Mouse (Mus musculus): Measurements from ENCODE around the gene Phyhipl.
A peak's percentile ranks its signal among the peaks of the same experiment; 100 is the strongest.

Phyhipl gene

GRCm38 (mm10) chr10:70635261-70635660 lies 20.5 kb downstream of the Phyhipl start:
- no peak for DNase-seq (ENCODE audit: inconsistent ontology term)

GRCm38 (mm10) chr10:70631142-70631541 lies 24.6 kb downstream of the Phyhipl start:
- peak; percentile 72 for DNase-seq (ENCODE audit: inconsistent ontology term)

- DNase-seq (ENCODE audit: inconsistent ontology term): no peak
These were observed 32.3 kb downstream of the Phyhipl start for GRCm38 (mm10) chr10:70623461-70623860.

- no peak for DNase-seq (ENCODE audit: inconsistent ontology term)
These were observed 39.4 kb downstream of the Phyhipl start for GRCm38 (mm10) chr10:70616377-70616776.

- no peak for DNase-seq (ENCODE audit: inconsistent ontology term)
These were observed 44.1 kb downstream of the Phyhipl start for GRCm38 (mm10) chr10:70611633-70612032.

GRCm38 (mm10) chr10:70599925-70600305 lies 55.9 kb downstream of the Phyhipl start:
- no peak for DNase-seq (ENCODE audit: inconsistent ontology term)

- peak; percentile 88 for DNase-seq (ENCODE audit: inconsistent ontology term)
These were observed 56.4 kb downstream of the Phyhipl start for GRCm38 (mm10) chr10:70599126-70599924.

- peak; percentile 78 for DNase-seq (ENCODE audit: inconsistent ontology term)
These were observed 57.1 kb downstream of the Phyhipl start for GRCm38 (mm10) chr10:70598516-70599125.

- DNase-seq (ENCODE audit: inconsistent ontology term): no peak
These were observed 57.7 kb downstream of the Phyhipl start for GRCm38 (mm10) chr10:70598081-70598515.

GRCm38 (mm10) chr10:70594007-70594406 lies 61.8 kb downstream of the Phyhipl start:
- DNase-seq (ENCODE audit: inconsistent ontology term): no peak

GRCm38 (mm10) chr10:70586876-70587405 lies 68.8 kb downstream of the Phyhipl start:
- no peak for DNase-seq (ENCODE audit: inconsistent ontology term)

GRCm38 (mm10) chr10:70584171-70584570 lies 71.6 kb downstream of the Phyhipl start:
- DNase-seq (ENCODE audit: inconsistent ontology term): no peak

- no peak for DNase-seq (ENCODE audit: inconsistent ontology term)
These were observed 74.1 kb downstream of the Phyhipl start for GRCm38 (mm10) chr10:70581556-70582211.

GRCm38 (mm10) chr10:70563636-70564035 lies 92.1 kb downstream of the Phyhipl start:
- peak; percentile 43 for DNase-seq (ENCODE audit: inconsistent ontology term)

- no peak for DNase-seq (ENCODE audit: inconsistent ontology term)
These were observed 103.2 kb downstream of the Phyhipl start for GRCm38 (mm10) chr10:70552531-70552930.

- no peak for DNase-seq (ENCODE audit: inconsistent ontology term)
These were observed 112.9 kb downstream of the Phyhipl start for GRCm38 (mm10) chr10:70542857-70543256.

GRCm38 (mm10) chr10:70540456-70541195 lies 115.1 kb downstream of the Phyhipl start:
- DNase-seq (ENCODE audit: inconsistent ontology term): peak; percentile 54

- DNase-seq (ENCODE audit: inconsistent ontology term): no peak
These were observed 116.5 kb downstream of the Phyhipl start for GRCm38 (mm10) chr10:70539251-70539650.

- DNase-seq (ENCODE audit: inconsistent ontology term): no peak
These were observed 118.1 kb downstream of the Phyhipl start for GRCm38 (mm10) chr10:70537694-70538093.

GRCm38 (mm10) chr10:70535401-70535800 lies 120.4 kb downstream of the Phyhipl start:
- no peak for DNase-seq (ENCODE audit: inconsistent ontology term)

GRCm38 (mm10) chr10:70534571-70534970 lies 121.2 kb downstream of the Phyhipl start:
- DNase-seq (ENCODE audit: inconsistent ontology term): no peak

- no peak for DNase-seq (ENCODE audit: inconsistent ontology term)
These were observed 121.8 kb downstream of the Phyhipl start for GRCm38 (mm10) chr10:70533986-70534385.
